Comparison of ENCODE assay signal across 8 mouse cellular contexts in genomic region chr6:54040448-54040844, GRCm38 (mm10). TPM values are rescaled to one million over a fixed set of nuclear protein-coding genes. Genes with fewer than 3 reads are reported as not detected.
DNase-seq lines count a peak whose midpoint lies in the region; ATAC-seq and TF ChIP-seq lines count a peak whose summit lies in the region.

No protein-coding gene starts in this region.

- H3K9me3 ChIP-seq in heart, embryonic 15.5 days (replicated peaks), result no peaks in the 10 kb centered on the region
- H3K9me3 ChIP-seq in forebrain, embryonic 14.5 days (replicated peaks; ENCODE audit: control insufficient read depth, low read length), result no peaks in the 10 kb centered on the region
- no peaks in the 10 kb centered on the region for H3K9me3 ChIP-seq in liver, embryonic 16.5 days (replicated peaks; ENCODE audit: control insufficient read depth, low read length)

- 23% methylated on average over 9 of the region's 9 CpGs for WGBS in heart, embryonic 15.5 days
- 25% methylated on average over 9 of the region's 9 CpGs for WGBS in bone marrow, adult 2 months
- WGBS in forebrain, embryonic 14.5 days, result 12% methylated on average over 9 of the region's 9 CpGs
- WGBS in liver, embryonic 16.5 days (ENCODE audit: insufficient replicate concordance), result 16% methylated on average over 9 of the region's 9 CpGs

- H3K36me3 ChIP-seq in heart, embryonic 15.5 days, result no peaks in the 10 kb centered on the region
- H3K36me3 ChIP-seq in forebrain, embryonic 14.5 days (ENCODE audit: control insufficient read depth, insufficient read depth, low read length), result no peaks in the 10 kb centered on the region
- no peaks in the 10 kb centered on the region for H3K36me3 ChIP-seq in liver, embryonic 16.5 days (ENCODE audit: control insufficient read depth, insufficient read depth)

- TF ChIP-seq POLR2A in bone marrow, adult 2 months (IDR thresholded peaks at IDR 0.05; ENCODE audit: borderline replicate concordance, control insufficient read depth, low read depth, low read length), result no peak

- H3K27ac ChIP-seq in heart, embryonic 15.5 days, result 0 out of 2 replicates have a peak overlapping the region, but pooled peaks have one; percentile 78
- no peak overlapping the region for H3K27ac ChIP-seq in bone marrow, adult 2 months (ENCODE audit: control insufficient read depth, insufficient read depth, low read depth, low read length, poor library complexity)
- peak overlapping the region; percentile 99 for H3K27ac ChIP-seq in forebrain, embryonic 14.5 days (ENCODE audit: low read depth, low read length)
- no peak overlapping the region for H3K27ac ChIP-seq in liver, embryonic 16.5 days (ENCODE audit: low read length)

- no peak for TF ChIP-seq CTCF in bone marrow, adult 2 months (IDR thresholded peaks at IDR 0.05; ENCODE audit: control insufficient read depth, insufficient read depth, low read length)

- H3K9ac ChIP-seq in heart, embryonic 15.5 days, result peak overlapping the region; percentile 73
- H3K9ac ChIP-seq in forebrain, embryonic 14.5 days (ENCODE audit: low read length), result peak overlapping the region; percentile 98
- H3K9ac ChIP-seq in liver, embryonic 16.5 days (ENCODE audit: low read depth, low read length), result peak overlapping the region; percentile 57; the same call in 1 of the 2 replicates

- ATAC-seq in heart, embryonic 15.5 days (replicated peaks; ENCODE audit: insufficient number of reproducible peaks, insufficient read depth, low FRiP score, low read depth), result no peak
- no peak for ATAC-seq in forebrain, embryonic 14.5 days
- ATAC-seq in liver, embryonic 16.5 days (ENCODE audit: low read depth), result no peak

- peaks cover 19% of the 10 kb centered on the region for H3K27me3 ChIP-seq in heart, embryonic 15.5 days
- H3K27me3 ChIP-seq in forebrain, embryonic 14.5 days (replicated peaks; ENCODE audit: control insufficient read depth, insufficient read depth, low read length), result 0 out of 2 replicates have a peak, but pooled peaks cover 2% of the 10 kb centered on the region
- peaks cover 28% of the 10 kb centered on the region for H3K27me3 ChIP-seq in liver, embryonic 16.5 days (ENCODE audit: control insufficient read depth, insufficient read depth, low read depth, low read length)

- H3K4me2 ChIP-seq in heart, embryonic 15.5 days, result peak overlapping the region; percentile 94
- H3K4me2 ChIP-seq in forebrain, embryonic 14.5 days (ENCODE audit: low read length), result peak overlapping the region; percentile 81
- H3K4me2 ChIP-seq in liver, embryonic 16.5 days (ENCODE audit: low read depth, low read length), result peak overlapping the region; percentile 68

- peaks cover 7% of the 10 kb centered on the region for H3K4me1 ChIP-seq in heart, embryonic 15.5 days (replicated peaks)
- H3K4me1 ChIP-seq in bone marrow, adult 2 months (ENCODE audit: control insufficient read depth, insufficient read depth, low read length), result no peaks in the 10 kb centered on the region
- H3K4me1 ChIP-seq in forebrain, embryonic 14.5 days (ENCODE audit: control insufficient read depth, insufficient read depth, low read length), result peaks cover 15% of the 10 kb centered on the region
- peaks cover 3% of the 10 kb centered on the region for H3K4me1 ChIP-seq in liver, embryonic 16.5 days (ENCODE audit: control insufficient read depth, low read depth, low read length)

- no peak for DNase-seq in heart, adult 8-10 months (ENCODE audit: low spot score)
- peak; percentile 58 for DNase-seq in forebrain, embryonic 14.5 days (ENCODE audit: low spot score)
- DNase-seq in right cerebral cortex, postnatal 36 days (ENCODE audit: low spot score in 2 of 2), result no peak
- no peak for DNase-seq in yolk sac, embryonic 10.5 days (ENCODE audit: low spot score)
- DNase-seq in ovary, postnatal 14 days (ENCODE audit: low spot score), result no peak

- peak overlapping the region; percentile 80 for H3K4me3 ChIP-seq in heart, embryonic 15.5 days
- H3K4me3 ChIP-seq in bone marrow, adult 2 months (replicated peaks; ENCODE audit: control insufficient read depth, low read depth, low read length), result peak overlapping the region; percentile 72
- peak overlapping the region; percentile 77 for H3K4me3 ChIP-seq in forebrain, embryonic 14.5 days (ENCODE audit: low read depth, low read length)
- peak overlapping the region; percentile 64 for H3K4me3 ChIP-seq in liver, embryonic 16.5 days (ENCODE audit: low read depth, low read length)

RNA-seq across cellular contexts. Expression of gene Chn2, which starts 1.1 kb away (rescaled TPM):
- 5.4 and 6.1 TPM in 2 replicates for polyA plus RNA-seq in heart, embryonic 15.5 days (2015; fragmentation: Nextera tagmentation; extraction: Ambion mirVana)
- total RNA-seq in heart, adult 8-10 months (2022), result 1 to 10 TPM; 2.7 to 5.1 (median 2.9) TPM
- 3.2 and 7.3 TPM in 2 replicates for polyA plus RNA-seq in bone marrow, adult 2 months (2011; ENCODE audit: insufficient read depth, insufficient read length, low replicate concordance, missing spikeins)
- 43.6 and 45.9 TPM in 2 replicates for polyA plus RNA-seq in forebrain, embryonic 14.5 days (2014; fragmentation: Nextera tagmentation; extraction: Ambion mirVana)
- 3.9 and 4.2 TPM in 2 replicates for polyA plus RNA-seq in liver, embryonic 16.5 days (2015; fragmentation: Nextera tagmentation; extraction: Ambion mirVana)

Comparison
In these comparisons a context has a peak if more than half of its experiments do, and no peak if none do; other contexts are left out.
1. H3K27ac ChIP-seq: peak in heart, embryonic 15.5 days (single experiment) and forebrain, embryonic 14.5 days (single experiment); none in bone marrow, adult 2 months (single experiment) and liver, embryonic 16.5 days (single experiment).
2. Peak in every context shown above with its lines, with median percentiles within 50 percentile points of each other: H3K4me2 ChIP-seq, H3K4me3 ChIP-seq and H3K9ac ChIP-seq.